ENCODE assay signal across 8 mouse cellular contexts in genomic region chr5:62895326-62895725, GRCm38 (mm10).
DNase-seq lines count a peak whose midpoint lies in the region; ATAC-seq and TF ChIP-seq lines count a peak whose summit lies in the region.

No protein-coding gene starts in this region.

- no peaks in the 10 kb centered on the region for H3K36me3 ChIP-seq in hindbrain, postnatal 0 days (ENCODE audit: insufficient read depth, low read length)
- H3K36me3 ChIP-seq in midbrain, embryonic 14.5 days (ENCODE audit: control insufficient read depth, insufficient read depth, low read length): no peaks in the 10 kb centered on the region

- H3K27ac ChIP-seq in hindbrain, postnatal 0 days: no peak overlapping the region
- H3K27ac ChIP-seq in midbrain, embryonic 14.5 days (replicated peaks; ENCODE audit: low read depth, low read length): no peak overlapping the region

- 59% methylated on average over 3 of the region's 3 CpGs for WGBS in hindbrain, postnatal 0 days
- 71% methylated on average over 3 of the region's 3 CpGs for WGBS in midbrain, embryonic 14.5 days

- no peaks in the 10 kb centered on the region for H3K9me3 ChIP-seq in hindbrain, postnatal 0 days (ENCODE audit: low read length)
- no peaks in the 10 kb centered on the region for H3K9me3 ChIP-seq in midbrain, embryonic 14.5 days (ENCODE audit: control insufficient read depth, low read length)

- DNase-seq in heart, postnatal 10 days: peak; percentile 17 to 22
- no peak for DNase-seq in heart, adult 8-10 months (ENCODE audit: low spot score)
- DNase-seq in B cell, adult 2 months: peak; percentile 49 to 56
- peak; percentile 50 for DNase-seq in brain, embryonic 18.5 days (ENCODE audit: low read depth, low spot score)
- DNase-seq in hindbrain, postnatal 0 days (ENCODE audit: low spot score): peak; percentile 80
- DNase-seq in midbrain, embryonic 14.5 days: peak; percentile 85
- no peak for DNase-seq in urinary bladder, postnatal 4 days (ENCODE audit: low spot score in 2 of 2)
- DNase-seq in cerebellum, adult 18-20 months: no peak

- no peaks in the 10 kb centered on the region for H3K4me1 ChIP-seq in hindbrain, postnatal 0 days (ENCODE audit: insufficient read depth, low read length)
- no peaks in the 10 kb centered on the region for H3K4me1 ChIP-seq in midbrain, embryonic 14.5 days (ENCODE audit: control insufficient read depth, insufficient read depth, low read length)

- no peaks in the 10 kb centered on the region for H3K27me3 ChIP-seq in hindbrain, postnatal 0 days (ENCODE audit: insufficient read depth, low read length)
- H3K27me3 ChIP-seq in midbrain, embryonic 14.5 days (ENCODE audit: control insufficient read depth, insufficient read depth, low read length): no peaks in the 10 kb centered on the region

- peak; percentile 85 for TF ChIP-seq CTCF in hindbrain, postnatal 0 days (IDR thresholded peaks at IDR 0.05; ENCODE audit: low read depth)

- intact Hi-C loops in heart, postnatal 10 days (cut with DNase I): loop anchor here (5.0 kb wide), 1 partner anchor 992 kb away; no protein-coding TSS in a partner anchor

- no peak overlapping the region for H3K4me2 ChIP-seq in hindbrain, postnatal 0 days (ENCODE audit: low read depth, low read length)
- no peak overlapping the region for H3K4me2 ChIP-seq in midbrain, embryonic 14.5 days (ENCODE audit: low read length)

- H3K4me3 ChIP-seq in hindbrain, postnatal 0 days (ENCODE audit: low read length): no peak overlapping the region
- H3K4me3 ChIP-seq in midbrain, embryonic 14.5 days (replicated peaks; ENCODE audit: low read depth, low read length): no peak overlapping the region

- no peak for ATAC-seq in hindbrain, postnatal 0 days
- ATAC-seq in midbrain, embryonic 14.5 days (ENCODE audit: low FRiP score, low TSS enrichment): no peak; the same call in 1 of the 2 replicates

- H3K9ac ChIP-seq in hindbrain, postnatal 0 days (replicated peaks; ENCODE audit: low read length): no peak overlapping the region
- H3K9ac ChIP-seq in midbrain, embryonic 14.5 days (replicated peaks; ENCODE audit: low read length): no peak overlapping the region

Comparison
In these comparisons a context has a peak if more than half of its experiments do, and no peak if none do; other contexts are left out.
1. DNase-seq: peak in heart, postnatal 10 days (2 of 2), B cell, adult 2 months (2 of 2), brain, embryonic 18.5 days (single experiment), hindbrain, postnatal 0 days (single experiment) and midbrain, embryonic 14.5 days (single experiment); none in heart, adult 8-10 months (single experiment), urinary bladder, postnatal 4 days (0 of 2) and cerebellum, adult 18-20 months (0 of 2).